9 mouse cellular contexts compared by ENCODE assay signal in the genomic region with DNA sequence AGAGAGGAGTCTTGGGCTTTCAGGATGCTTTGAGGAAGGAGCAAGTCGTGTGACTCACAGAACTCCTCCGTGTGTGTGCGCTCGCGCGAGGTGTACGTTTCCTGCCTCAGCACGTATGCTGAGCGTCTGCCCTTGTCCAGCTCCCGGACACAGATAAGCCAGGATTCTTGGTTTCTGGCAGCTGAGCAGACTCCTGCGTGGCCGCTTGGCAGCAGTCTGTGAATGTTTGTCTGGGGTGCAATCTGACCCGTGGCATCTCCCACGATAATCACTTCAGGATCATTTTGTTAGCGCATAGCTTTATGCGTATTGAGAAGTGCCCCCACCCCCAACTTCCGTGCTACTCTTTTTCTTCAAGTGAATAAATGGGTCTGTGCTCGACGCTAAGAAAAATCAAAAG. TPM values are rescaled to one million over a fixed set of nuclear protein-coding genes. Genes with fewer than 3 reads are reported as not detected.
DNase-seq lines count a peak whose midpoint lies in the region; ATAC-seq and TF ChIP-seq lines count a peak whose summit lies in the region.
"Had no signal": no experiment of that assay in that cellular context is flagged by ENCODE, and none has a peak within 500 bp of the region (broad histone marks: within the 10 kb centered on the region; RNA-seq: fewer than 3 reads in every experiment).

No protein-coding gene starts in this region.

- peaks cover 60% of the 10 kb centered on the region for H3K4me1 ChIP-seq in liver, postnatal 0 days (ENCODE audit: insufficient read depth)
- H3K4me1 ChIP-seq in liver, embryonic 11.5 days (replicated peaks; ENCODE audit: control insufficient read depth, insufficient read depth, low read length), result peaks cover 67% of the 10 kb centered on the region
- H3K4me1 ChIP-seq in bone marrow, adult 2 months (ENCODE audit: control insufficient read depth, insufficient read depth, low read length), result peaks cover 12% of the 10 kb centered on the region
- H3K4me1 ChIP-seq in heart, embryonic 16.5 days (ENCODE audit: control insufficient read depth, insufficient read depth, low read length), result peaks cover 78% of the 10 kb centered on the region

- peak overlapping the region; percentile 49 for H3K27ac ChIP-seq in liver, postnatal 0 days (ENCODE audit: low read depth)
- H3K27ac ChIP-seq in liver, embryonic 11.5 days (ENCODE audit: low read depth, low read length), result no peak overlapping the region
- peak overlapping the region; percentile 97 for H3K27ac ChIP-seq in bone marrow, adult 2 months (ENCODE audit: control insufficient read depth, insufficient read depth, low read depth, low read length, poor library complexity)
- peak overlapping the region; percentile 81 for H3K27ac ChIP-seq in heart, embryonic 16.5 days (ENCODE audit: low read length)

- H3K4me3 ChIP-seq in liver, postnatal 0 days (ENCODE audit: low read depth, low read length), result no peak overlapping the region
- no peak overlapping the region for H3K4me3 ChIP-seq in liver, embryonic 11.5 days (ENCODE audit: low read depth, low read length)
- H3K4me3 ChIP-seq in bone marrow, adult 2 months (replicated peaks; ENCODE audit: control insufficient read depth, low read depth, low read length), result no peak overlapping the region
- H3K4me3 ChIP-seq in heart, embryonic 16.5 days (ENCODE audit: low read length), result no peak overlapping the region

- H3K36me3 ChIP-seq in liver, postnatal 0 days (replicated peaks; ENCODE audit: insufficient read depth, low read length), result peaks cover 31% of the 10 kb centered on the region
- no peaks in the 10 kb centered on the region for H3K36me3 ChIP-seq in liver, embryonic 11.5 days (ENCODE audit: control insufficient read depth, insufficient read depth, low read length)
- H3K36me3 ChIP-seq in heart, embryonic 16.5 days (ENCODE audit: control insufficient read depth, insufficient read depth), result no peaks in the 10 kb centered on the region; the same call in 1 of the 2 replicates

- no peak for TF ChIP-seq POLR2A in bone marrow, adult 2 months (IDR thresholded peaks at IDR 0.05; ENCODE audit: borderline replicate concordance, control insufficient read depth, low read depth, low read length)

- peak; percentile 41 to 47 for DNase-seq in cerebellum, adult 18-20 months
- DNase-seq in cerebellum, postnatal 4 days (ENCODE audit: low spot score in 2 of 2), result no peak
- DNase-seq in liver, postnatal 0 days, result no peak
- no peak for DNase-seq in liver, embryonic 11.5 days (ENCODE audit: low spot score)
- DNase-seq in layer of hippocampus, adult 9-11 months, result no peak

- 65% methylated on average over 19 of the region's 19 CpGs for WGBS in liver, postnatal 0 days (ENCODE audit: insufficient replicate concordance)
- WGBS in liver, embryonic 11.5 days, result 68% methylated on average over 19 of the region's 19 CpGs
- 72% methylated on average over 19 of the region's 19 CpGs for WGBS in bone marrow, adult 2 months
- whole genome bisulfite sequencing in heart, embryonic 16.5 days, result 15% methylated on average over 19 of the region's 19 CpGs

- H3K4me2 ChIP-seq in liver, postnatal 0 days (ENCODE audit: low read depth, low read length), result no peak overlapping the region
- H3K4me2 ChIP-seq in liver, embryonic 11.5 days, result no peak overlapping the region
- H3K4me2 ChIP-seq in heart, embryonic 16.5 days (ENCODE audit: low read depth, low read length), result peak overlapping the region; percentile 45

- TF ChIP-seq CTCF in liver, postnatal 0 days (IDR thresholded peaks at IDR 0.05; ENCODE audit: low read depth), result no peak
- TF ChIP-seq CTCF in bone marrow, adult 2 months (IDR thresholded peaks at IDR 0.05; ENCODE audit: control insufficient read depth, insufficient read depth, low read length), result no peak

- no peak for ATAC-seq in liver, postnatal 0 days
- no peak for ATAC-seq in liver, embryonic 11.5 days (replicated peaks; ENCODE audit: low FRiP score)
- peak; percentile 39; the same call in 1 of the 2 replicates for ATAC-seq in heart, embryonic 16.5 days (replicated peaks; ENCODE audit: extremely low read depth, insufficient read depth, low FRiP score)
- ATAC-seq in monocyte, adult 5-6 weeks (replicated peaks; ENCODE audit: insufficient number of reproducible peaks, low FRiP score, low TSS enrichment, poor library complexity, severe bottlenecking), result no peak

- H3K9me3 ChIP-seq in liver, postnatal 0 days (ENCODE audit: low read length), result no peaks in the 10 kb centered on the region
- H3K9me3 ChIP-seq in liver, embryonic 11.5 days (ENCODE audit: control insufficient read depth, low read length), result no peaks in the 10 kb centered on the region
- no peaks in the 10 kb centered on the region for H3K9me3 ChIP-seq in heart, embryonic 16.5 days (replicated peaks; ENCODE audit: control insufficient read depth, low read length)

- no peak overlapping the region for H3K9ac ChIP-seq in liver, postnatal 0 days (replicated peaks)
- H3K9ac ChIP-seq in liver, embryonic 11.5 days (ENCODE audit: low read depth, low read length), result no peak overlapping the region
- peak overlapping the region; percentile 53 for H3K9ac ChIP-seq in heart, embryonic 16.5 days (ENCODE audit: low read length)

- no peaks in the 10 kb centered on the region for H3K27me3 ChIP-seq in liver, postnatal 0 days (ENCODE audit: insufficient read depth, low read length)
- H3K27me3 ChIP-seq in liver, embryonic 11.5 days (replicated peaks; ENCODE audit: control insufficient read depth, insufficient read depth, low read length), result no peaks in the 10 kb centered on the region
- H3K27me3 ChIP-seq in heart, embryonic 16.5 days (ENCODE audit: control insufficient read depth, insufficient read depth, low read length), result no peaks in the 10 kb centered on the region

- TF ChIP-seq EP300 in liver, postnatal 0 days (IDR thresholded peaks at IDR 0.05; ENCODE audit: low read depth), result no peak

RNA-seq across cellular contexts. Expression of a gene that starts 20.1 kb away (rescaled TPM):
- 40.4 and 48.8 TPM in 2 replicates for polyA plus RNA-seq in liver, postnatal 0 days (2015; fragmentation: Nextera tagmentation; extraction: Ambion mirVana)
- 36.6 and 40.7 TPM in 2 replicates for polyA plus RNA-seq in liver, embryonic 11.5 days (2014; fragmentation: Nextera tagmentation; extraction: Ambion mirVana)
- polyA plus RNA-seq in bone marrow, adult 2 months (2011; ENCODE audit: insufficient read depth, insufficient read length, low replicate concordance, missing spikeins), result 15.8 and 29.3 TPM in 2 replicates
- 60.5 and 63.3 TPM in 2 replicates for polyA plus RNA-seq in heart, embryonic 16.5 days (2015; fragmentation: Nextera tagmentation; extraction: Ambion mirVana)
- total RNA-seq in monocyte, adult 5-6 weeks (2017), result 45.5 to 72.9 TPM (median 56.5 TPM) in 3 replicates

RNA-seq across cellular contexts. Expression of a gene that starts 45.8 kb away (rescaled TPM):
- polyA plus RNA-seq in liver, postnatal 0 days (2015; fragmentation: Nextera tagmentation; extraction: Ambion mirVana), result 63.0 and 63.4 TPM in 2 replicates
- 24.7 and 26.2 TPM in 2 replicates for polyA plus RNA-seq in liver, embryonic 11.5 days (2014; fragmentation: Nextera tagmentation; extraction: Ambion mirVana)
- 4.3 and 9.4 TPM in 2 replicates for polyA plus RNA-seq in bone marrow, adult 2 months (2011; ENCODE audit: insufficient read depth, insufficient read length, low replicate concordance, missing spikeins)
- 10.0 and 11.4 TPM in 2 replicates for polyA plus RNA-seq in heart, embryonic 16.5 days (2015; fragmentation: Nextera tagmentation; extraction: Ambion mirVana)
- total RNA-seq in monocyte, adult 5-6 weeks (2017), result 8.9 to 11.1 TPM (median 10.2 TPM) in 3 replicates

RNA-seq across cellular contexts. Expression of a gene that starts 46.0 kb away (rescaled TPM):
- 17.0 and 17.1 TPM in 2 replicates for polyA plus RNA-seq in liver, postnatal 0 days (2015; fragmentation: Nextera tagmentation; extraction: Ambion mirVana)
- 42.6 and 50.5 TPM in 2 replicates for polyA plus RNA-seq in liver, embryonic 11.5 days (2014; fragmentation: Nextera tagmentation; extraction: Ambion mirVana)
- 14.0 and 18.3 TPM in 2 replicates for polyA plus RNA-seq in bone marrow, adult 2 months (2011; ENCODE audit: insufficient read depth, insufficient read length, low replicate concordance, missing spikeins)
- 95.6 and 101 TPM in 2 replicates for polyA plus RNA-seq in heart, embryonic 16.5 days (2015; fragmentation: Nextera tagmentation; extraction: Ambion mirVana)
- total RNA-seq in monocyte, adult 5-6 weeks (2017), result 7.1 to 26.2 TPM (median 18.2 TPM) in 3 replicates

RNA-seq across cellular contexts. Expression of a gene that starts 54.0 kb away (rescaled TPM):
- polyA plus RNA-seq in liver, postnatal 0 days (2015; fragmentation: Nextera tagmentation; extraction: Ambion mirVana), result 3.3 and 5.8 TPM in 2 replicates
- 0.27 and 0.30 TPM in 2 replicates for polyA plus RNA-seq in liver, embryonic 11.5 days (2014; fragmentation: Nextera tagmentation; extraction: Ambion mirVana)
- polyA plus RNA-seq in bone marrow, adult 2 months (2011; ENCODE audit: insufficient read depth, insufficient read length, low replicate concordance, missing spikeins), result not detected in 2 replicates
- 1.00 and 1.7 TPM in 2 replicates for polyA plus RNA-seq in heart, embryonic 16.5 days (2015; fragmentation: Nextera tagmentation; extraction: Ambion mirVana)
- 1.6 to 6.0 TPM (median 3.4 TPM) in 3 replicates for total RNA-seq in monocyte, adult 5-6 weeks (2017)
- total RNA-seq: hematopoietic stem cell, adult 5-6 weeks had no signal

Comparison
In these comparisons a context has a peak if more than half of its experiments do, and no peak if none do; other contexts are left out.
1. DNase-seq: peak in cerebellum, adult 18-20 months (2 of 2); none in cerebellum, postnatal 4 days (0 of 2), liver, postnatal 0 days (single experiment), liver, embryonic 11.5 days (single experiment) and layer of hippocampus, adult 9-11 months (single experiment).